Mouse (Mus musculus): ENCODE data around the gene Preb.

Gene Preb

GRCm38 (mm10) chr5:30920621-30921020 lies 39.5 kb downstream of the Preb start:
- no peak for DNase-seq

- no peak for DNase-seq
Observed at GRCm38 (mm10) chr5:30919831-30920614, 40.1 kb downstream of the Preb start.

GRCm38 (mm10) chr5:30918691-30919090 lies 41.5 kb downstream of the Preb start:
- peak; percentile 31 for DNase-seq

GRCm38 (mm10) chr5:30917891-30918670 lies 42.1 kb downstream of the Preb start:
- no peak for DNase-seq

GRCm38 (mm10) chr5:30917348-30917747 lies 42.8 kb downstream of the Preb start:
- peak; percentile 43 for DNase-seq

- peak; percentile 44 for DNase-seq
Observed at GRCm38 (mm10) chr5:30916841-30917240, 43.3 kb downstream of the Preb start.

GRCm38 (mm10) chr5:30915974-30916433 lies 44.2 kb downstream of the Preb start:
- peak; percentile 95 for DNase-seq

- DNase-seq: no peak
Observed at GRCm38 (mm10) chr5:30915456-30915855, 44.7 kb downstream of the Preb start.

GRCm38 (mm10) chr5:30914849-30915248 lies 45.3 kb downstream of the Preb start:
- no peak for DNase-seq

GRCm38 (mm10) chr5:30914101-30914635 lies 46.0 kb downstream of the Preb start:
- no peak for DNase-seq

GRCm38 (mm10) chr5:30913060-30913841 lies 46.9 kb downstream of the Preb start, which contains the start of gene Emilin1:
Emilin1 (plus strand) TSS chr5:30913402.
- no peak for DNase-seq

- no peak for DNase-seq
Observed at GRCm38 (mm10) chr5:30912156-30912555, 48.0 kb downstream of the Preb start.

- DNase-seq: no peak
Observed at GRCm38 (mm10) chr5:30910481-30910880, 49.7 kb downstream of the Preb start.

- DNase-seq: no peak
Observed at GRCm38 (mm10) chr5:30909863-30910262, 50.3 kb downstream of the Preb start.

- DNase-seq: no peak
Observed at GRCm38 (mm10) chr5:30909300-30909659, 50.9 kb downstream of the Preb start.

GRCm38 (mm10) chr5:30908426-30909299 lies 51.5 kb downstream of the Preb start:
- DNase-seq: no peak

- DNase-seq: peak; percentile 91
Observed at GRCm38 (mm10) chr5:30907413-30908059, 52.6 kb downstream of the Preb start, which contains the start of gene Ost4. Ost4 (minus strand) TSS chr5:30907788.

- DNase-seq: no peak
Observed at GRCm38 (mm10) chr5:30901860-30902259, 58.3 kb downstream of the Preb start.
